In genomic region chr19:22905066-22905482, GRCm38 (mm10) we compare ENCODE assay signal across 9 mouse cellular contexts.
A peak's percentile ranks its signal among the peaks of the same experiment; 100 is the strongest.
DNase-seq lines count a peak whose midpoint lies in the region; ATAC-seq and TF ChIP-seq lines count a peak whose summit lies in the region.
"Had no signal": no experiment of that assay in that cellular context is flagged by ENCODE, and none has a peak within 500 bp of the region (broad histone marks: within the 10 kb centered on the region; RNA-seq: fewer than 3 reads in every experiment).

No protein-coding gene starts in this region.

- TF ChIP-seq CTCF in brain, embryonic 14.5 days (IDR thresholded peaks at IDR 0.05; ENCODE audit: borderline replicate concordance, extremely low read depth, insufficient read depth, insufficient read length), result no peak
- no peak for TF ChIP-seq CTCF in layer of hippocampus, adult 2 months (conservative IDR thresholded peaks at IDR 0.05)
- TF ChIP-seq CTCF in liver, postnatal 0 days (IDR thresholded peaks at IDR 0.05; ENCODE audit: low read depth), result no peak

- ATAC-seq in liver, postnatal 0 days, result no peak

- no peaks in the 10 kb centered on the region for H3K9me3 ChIP-seq in liver, postnatal 0 days (ENCODE audit: low read length)
- H3K9me3 ChIP-seq: midbrain, embryonic 12.5 days had no signal

- no peak overlapping the region for H3K4me2 ChIP-seq in liver, postnatal 0 days (ENCODE audit: low read depth, low read length)
- H3K4me2 ChIP-seq: midbrain, embryonic 12.5 days had no signal

- WGBS in liver, postnatal 0 days (ENCODE audit: insufficient replicate concordance), result 71% methylated on average over 11 of the region's 11 CpGs

- TF ChIP-seq EP300 in liver, postnatal 0 days (IDR thresholded peaks at IDR 0.05; ENCODE audit: low read depth), result no peak

- H3K27me3 ChIP-seq in liver, postnatal 0 days (ENCODE audit: insufficient read depth, low read length), result no peaks in the 10 kb centered on the region
- H3K27me3 ChIP-seq: midbrain, embryonic 12.5 days had no signal

- H3K4me3 ChIP-seq in layer of hippocampus, adult 2 months, result peak overlapping the region; percentile 44
- H3K4me3 ChIP-seq in liver, postnatal 0 days (ENCODE audit: low read depth, low read length), result no peak overlapping the region
- H3K4me3 ChIP-seq: midbrain, embryonic 12.5 days had no signal

- peak; percentile 88 for DNase-seq in Muller cell, postnatal 12 days (ENCODE audit: inconsistent ontology term)
- peak; percentile 78 for DNase-seq in brain, embryonic 14.5 days (ENCODE audit: low read depth)
- peak; percentile 66 for DNase-seq in gastrocnemius, postnatal 10 days
- peak; percentile 81 to 83 for DNase-seq in layer of hippocampus, adult 2 months (ENCODE audit: low spot score in 2 of 2)
- DNase-seq in right cerebral cortex, postnatal 10 days (ENCODE audit: low spot score in 2 of 2), result peak; percentile 73 to 79
- DNase-seq in spleen, adult 18-20 months, result no peak
- no peak for DNase-seq in liver, postnatal 0 days
- no peak for DNase-seq in yolk sac, embryonic 10.5 days (ENCODE audit: low spot score)

- no peak for TF ChIP-seq POLR2A in brain, embryonic 14.5 days (IDR thresholded peaks at IDR 0.05; ENCODE audit: borderline replicate concordance, extremely low read depth, insufficient read depth, insufficient read length, poor library complexity, severe bottlenecking)

- H3K36me3 ChIP-seq in liver, postnatal 0 days (replicated peaks; ENCODE audit: insufficient read depth, low read length), result no peaks in the 10 kb centered on the region
- H3K36me3 ChIP-seq: midbrain, embryonic 12.5 days had no signal

- H3K4me1 ChIP-seq in liver, postnatal 0 days (ENCODE audit: insufficient read depth), result no peaks in the 10 kb centered on the region
- H3K4me1 ChIP-seq: midbrain, embryonic 12.5 days had no signal

- peak overlapping the region; percentile 91 for H3K27ac ChIP-seq in layer of hippocampus, adult 2 months
- H3K27ac ChIP-seq in liver, postnatal 0 days (ENCODE audit: low read depth), result no peak overlapping the region
- H3K27ac ChIP-seq: midbrain, embryonic 12.5 days had no signal

- no peak overlapping the region for H3K9ac ChIP-seq in liver, postnatal 0 days (replicated peaks)
- H3K9ac ChIP-seq: midbrain, embryonic 12.5 days had no signal

Comparison
In these comparisons a context has a peak if more than half of its experiments do, and no peak if none do; other contexts are left out.
1. DNase-seq: peak in Muller cell, postnatal 12 days (single experiment), brain, embryonic 14.5 days (single experiment), gastrocnemius, postnatal 10 days (single experiment), layer of hippocampus, adult 2 months (2 of 2) and right cerebral cortex, postnatal 10 days (2 of 2); none in spleen, adult 18-20 months (0 of 2), liver, postnatal 0 days (single experiment) and yolk sac, embryonic 10.5 days (single experiment).